Mouse (Mus musculus): ENCODE results near the gene Rexo5. TPM values are rescaled to one million over a fixed set of nuclear protein-coding genes. Genes with fewer than 3 reads are reported as not detected.

Rexo5 gene
- 2.1 and 2.2 TPM in 2 replicates for polyA plus RNA-seq (2012; rRNA removed)

DNA sequence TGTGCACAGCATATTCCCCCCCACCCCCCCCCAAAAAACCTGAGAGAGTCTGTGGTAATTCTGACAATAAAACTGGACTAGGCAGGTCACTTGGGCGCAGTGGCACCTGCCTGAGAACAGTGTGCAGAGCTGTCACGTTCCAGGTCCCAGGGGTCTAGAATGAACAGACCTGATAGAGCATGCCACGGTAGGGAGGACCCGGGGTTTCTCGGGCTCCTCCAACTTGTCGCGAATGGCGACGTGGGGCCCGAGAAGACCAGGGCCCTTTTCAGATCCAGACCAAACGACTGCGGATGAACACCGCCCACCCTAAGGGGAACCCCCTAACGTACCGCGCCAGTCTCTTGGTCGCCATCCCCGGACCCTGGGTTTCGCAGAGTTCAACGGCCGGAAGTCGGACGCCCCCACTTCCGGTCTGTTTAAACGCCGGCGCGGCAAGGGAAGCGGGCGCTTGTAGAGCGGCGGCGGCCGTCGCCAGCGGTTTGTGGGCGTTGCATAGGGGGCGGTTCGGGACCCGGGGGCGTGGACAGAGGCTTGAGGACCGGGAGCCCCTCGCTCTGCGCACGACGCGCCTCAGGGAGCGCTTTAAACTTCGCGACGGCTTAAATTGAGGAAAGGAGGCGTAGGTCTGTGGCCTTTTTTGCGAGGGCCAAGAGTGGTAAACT is at the start of gene Rexo5, which contains the start of gene Eri2:
TSS of gene Rexo5 (plus strand) at position 421 of the 665 bp plus-strand sequence.
TSS of gene Eri2 (minus strand) at position 473 of the 665 bp plus-strand sequence.
- DNase-seq, result peak; percentile 86
- H3K27ac ChIP-seq (ENCODE audit: insufficient read depth, low read depth, low read length), result peak within 1 kb of the TSS; percentile 59; the same call in 1 of the 2 replicates
- WGBS, result under 1% methylated on average over 53 of the region's 53 CpGs

DNA sequence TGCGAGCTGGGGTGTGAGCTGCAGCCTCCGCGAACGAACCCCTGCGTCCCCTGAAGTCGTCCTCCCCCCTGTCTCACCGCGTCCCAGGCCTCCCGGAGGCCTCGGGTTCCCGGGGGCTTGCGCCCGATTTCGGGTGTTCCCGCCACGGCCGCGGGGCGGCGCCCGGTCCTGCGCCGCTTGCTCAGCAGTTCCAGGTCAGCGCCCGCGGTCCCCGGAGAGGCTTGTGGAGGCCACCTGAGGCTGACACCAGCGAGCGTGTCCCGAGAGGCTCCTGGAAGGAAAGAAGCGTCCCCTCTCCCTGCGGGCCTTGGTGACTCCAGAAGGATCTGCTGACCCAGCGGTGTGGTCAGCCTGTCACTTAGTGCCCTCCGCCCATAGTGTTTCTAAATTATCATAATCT is 49.5 kb upstream of the Rexo5 start:
- no peak overlapping the region for H3K4me3 ChIP-seq (ENCODE audit: insufficient read depth, low read depth, low read length)
- no peaks in the 10 kb centered on the region for H3K36me3 ChIP-seq (ENCODE audit: control insufficient read depth, insufficient read depth, low read length)
- no peak overlapping the region for H3K27ac ChIP-seq (ENCODE audit: insufficient read depth, low read depth, low read length)
- no peaks in the 10 kb centered on the region for H3K4me1 ChIP-seq (ENCODE audit: control insufficient read depth, insufficient read depth, low read length)
- TF ChIP-seq POLR2A (IDR thresholded peaks at IDR 0.05; ENCODE audit: low read depth, low read length) (no peak), CTCF (conservative IDR thresholded peaks at IDR 0.05; ENCODE audit: insufficient read depth, insufficient read length, low read depth, low read length) (peak; percentile 37; the same call in 1 of the 2 replicates)
- peak; percentile 46 for DNase-seq
- 10% methylated on average over 34 of the region's 34 CpGs for WGBS
- no peaks in the 10 kb centered on the region for H3K27me3 ChIP-seq (replicated peaks; ENCODE audit: control insufficient read depth, insufficient read depth, low read length)

More for the DNA sequence above, at the start of gene Rexo5, which contains the start of gene Eri2:
- TF ChIP-seq CTCF (conservative IDR thresholded peaks at IDR 0.05; ENCODE audit: insufficient read depth, insufficient read length, low read depth, low read length) (no peak), POLR2A (IDR thresholded peaks at IDR 0.05; ENCODE audit: low read depth, low read length) (no peak)
- no peaks in the 10 kb centered on the region; the same call in 1 of the 2 replicates for H3K36me3 ChIP-seq (ENCODE audit: control insufficient read depth, insufficient read depth, low read length)
- no peaks in the 10 kb centered on the region for H3K4me1 ChIP-seq (ENCODE audit: control insufficient read depth, insufficient read depth, low read length)
- H3K4me3 ChIP-seq (ENCODE audit: insufficient read depth, low read depth, low read length), result peak within 1 kb of the TSS; percentile 84
- H3K27me3 ChIP-seq (replicated peaks; ENCODE audit: control insufficient read depth, insufficient read depth, low read length), result no peaks in the 10 kb centered on the region

- H3K27ac ChIP-seq (ENCODE audit: insufficient read depth, low read depth, low read length), result peak overlapping the region; percentile 39; the same call in 1 of the 2 replicates
- no peaks in the 10 kb centered on the region for H3K36me3 ChIP-seq (ENCODE audit: control insufficient read depth, insufficient read depth, low read length)
- TF ChIP-seq POLR2A (IDR thresholded peaks at IDR 0.05; ENCODE audit: low read depth, low read length) (no peak), CTCF (conservative IDR thresholded peaks at IDR 0.05; ENCODE audit: insufficient read depth, insufficient read length, low read depth, low read length) (no peak)
- H3K4me1 ChIP-seq (ENCODE audit: control insufficient read depth, insufficient read depth, low read length), result peaks cover 4% of the 10 kb centered on the region; the same call in 1 of the 2 replicates
- WGBS, result 33% methylated on average over 1 of the region's 1 CpGs
- H3K27me3 ChIP-seq (replicated peaks; ENCODE audit: control insufficient read depth, insufficient read depth, low read length), result no peaks in the 10 kb centered on the region
- peak; percentile 93 for DNase-seq
- no peak overlapping the region for H3K4me3 ChIP-seq (ENCODE audit: insufficient read depth, low read depth, low read length)
Measured at GRCm38 (mm10) chr7:119745869-119746268, 47.9 kb upstream of the Rexo5 start.

DNA sequence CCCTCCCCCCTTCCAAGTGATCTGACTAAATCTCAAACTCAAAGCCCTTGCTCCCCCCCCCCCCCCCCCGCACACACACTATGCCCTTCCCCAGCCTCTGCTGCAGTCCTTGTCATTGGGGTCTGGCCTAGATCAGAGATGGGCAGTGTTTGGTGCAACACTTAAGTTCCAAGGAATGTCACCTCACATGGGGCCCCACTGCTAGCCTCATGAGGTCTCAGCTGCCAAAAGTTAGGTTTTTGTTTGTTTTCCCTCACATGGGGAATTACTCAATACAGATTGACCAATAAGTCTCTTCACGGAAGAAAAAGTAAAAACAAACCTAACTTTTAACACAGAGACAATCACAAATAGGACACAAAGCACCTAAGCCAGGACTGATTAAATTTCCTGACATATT is 45.0 kb upstream of the Rexo5 start:
- no peak for TF ChIP-seq CTCF (conservative IDR thresholded peaks at IDR 0.05; ENCODE audit: insufficient read depth, insufficient read length, low read depth, low read length)
- no peak for TF ChIP-seq POLR2A (IDR thresholded peaks at IDR 0.05; ENCODE audit: low read depth, low read length)
- Histone ChIP-seq H3K4me3 (ENCODE audit: insufficient read depth, low read depth, low read length) (no peak overlapping the region), H3K27me3 (replicated peaks; ENCODE audit: control insufficient read depth, insufficient read depth, low read length) (no peaks in the 10 kb centered on the region), H3K36me3 (ENCODE audit: control insufficient read depth, insufficient read depth, low read length) (no peaks in the 10 kb centered on the region), H3K27ac (ENCODE audit: insufficient read depth, low read depth, low read length) (no peak overlapping the region), H3K4me1 (ENCODE audit: control insufficient read depth, insufficient read depth, low read length) (peaks cover 4% of the 10 kb centered on the region; the same call in 1 of the 2 replicates)
- WGBS, result 74% methylated on average over 2 of the region's 2 CpGs
- no peak for DNase-seq

DNA sequence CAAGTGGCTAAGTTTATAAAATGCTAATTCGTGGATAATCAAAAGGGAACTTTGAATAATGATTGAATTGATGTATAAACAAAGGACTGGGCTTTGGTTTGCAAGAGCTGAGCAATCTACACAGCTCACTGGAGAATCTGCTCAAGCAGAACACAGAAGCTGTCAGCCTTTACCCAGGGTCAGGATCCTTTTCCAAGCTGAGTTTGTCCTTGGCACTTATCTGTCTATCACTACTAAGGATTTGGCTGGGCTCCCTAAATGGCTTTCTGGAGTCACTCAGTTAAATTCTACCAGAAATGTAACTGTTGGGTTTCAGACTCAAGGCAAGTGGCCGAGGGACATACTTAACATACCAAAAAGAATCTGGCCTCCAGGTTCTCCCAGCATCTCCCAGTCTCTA is 43.9 kb upstream of the Rexo5 start:
- DNase-seq, result peak; percentile 91

GRCm38 (mm10) chr7:119753696-119754095 is 40.1 kb upstream of the Rexo5 start:
- H3K27me3 ChIP-seq (replicated peaks; ENCODE audit: control insufficient read depth, insufficient read depth, low read length), result no peaks in the 10 kb centered on the region
- DNase-seq, result no peak
- WGBS, result 87% methylated on average over 1 of the region's 1 CpGs
- no peak overlapping the region for H3K27ac ChIP-seq (ENCODE audit: insufficient read depth, low read depth, low read length)
- TF ChIP-seq CTCF (conservative IDR thresholded peaks at IDR 0.05; ENCODE audit: insufficient read depth, insufficient read length, low read depth, low read length) (no peak), POLR2A (IDR thresholded peaks at IDR 0.05; ENCODE audit: low read depth, low read length) (no peak)
- no peak overlapping the region for H3K4me3 ChIP-seq (ENCODE audit: insufficient read depth, low read depth, low read length)
- peaks cover 4% of the 10 kb centered on the region; the same call in 1 of the 2 replicates for H3K4me1 ChIP-seq (ENCODE audit: control insufficient read depth, insufficient read depth, low read length)
- no peaks in the 10 kb centered on the region for H3K36me3 ChIP-seq (ENCODE audit: control insufficient read depth, insufficient read depth, low read length)

More for the DNA sequence above, 43.9 kb upstream of the Rexo5 start:
- H3K36me3 ChIP-seq (ENCODE audit: control insufficient read depth, insufficient read depth, low read length), result no peaks in the 10 kb centered on the region
- H3K4me3 ChIP-seq (ENCODE audit: insufficient read depth, low read depth, low read length), result no peak overlapping the region
- peaks cover 4% of the 10 kb centered on the region; the same call in 1 of the 2 replicates for H3K4me1 ChIP-seq (ENCODE audit: control insufficient read depth, insufficient read depth, low read length)
- 23% methylated on average over 2 of the region's 2 CpGs for WGBS
- TF ChIP-seq POLR2A (IDR thresholded peaks at IDR 0.05; ENCODE audit: low read depth, low read length) (no peak), CTCF (conservative IDR thresholded peaks at IDR 0.05; ENCODE audit: insufficient read depth, insufficient read length, low read depth, low read length) (no peak)
- peak overlapping the region; percentile 78 for H3K27ac ChIP-seq (ENCODE audit: insufficient read depth, low read depth, low read length)
- H3K27me3 ChIP-seq (replicated peaks; ENCODE audit: control insufficient read depth, insufficient read depth, low read length), result no peaks in the 10 kb centered on the region

DNA sequence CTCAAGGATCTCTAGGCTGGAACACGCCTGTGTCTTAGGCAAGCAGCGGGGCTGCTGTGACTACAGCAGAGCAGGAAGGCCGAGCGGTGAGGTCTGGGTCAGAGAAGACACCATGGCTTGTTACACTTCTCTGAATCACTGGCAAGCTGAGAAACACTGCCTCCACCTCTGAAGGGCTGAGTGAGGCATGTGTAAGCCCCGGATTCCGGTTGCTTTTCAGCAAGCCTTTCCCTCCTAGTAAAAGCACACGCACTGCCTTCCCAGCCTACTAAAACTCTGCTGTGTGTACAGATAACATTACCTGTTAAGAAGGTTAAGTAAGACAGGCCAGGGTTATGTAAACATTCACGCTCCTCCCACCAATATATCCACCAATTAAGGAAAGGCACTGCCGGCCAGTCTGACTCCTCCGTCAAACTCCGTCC is 33.3 kb upstream of the Rexo5 start, which contains the start of gene Acsm3:
TSS of gene Acsm3 (plus strand) at position 397 of the 425 bp plus-strand sequence.
- DNase-seq, result peak; percentile 77
- TF ChIP-seq POLR2A (IDR thresholded peaks at IDR 0.05; ENCODE audit: low read depth, low read length), result no peak
- Histone ChIP-seq H3K27ac (ENCODE audit: insufficient read depth, low read depth, low read length) (peak within 1 kb of the TSS; percentile 93), H3K27me3 (replicated peaks; ENCODE audit: control insufficient read depth, insufficient read depth, low read length) (no peaks in the 10 kb centered on the region), H3K36me3 (ENCODE audit: control insufficient read depth, insufficient read depth, low read length) (no peaks in the 10 kb centered on the region), H3K4me3 (ENCODE audit: insufficient read depth, low read depth, low read length) (peak within 1 kb of the TSS; percentile 61), H3K4me1 (ENCODE audit: control insufficient read depth, insufficient read depth, low read length) (no peaks in the 10 kb centered on the region)
- 27% methylated on average over 11 of the region's 11 CpGs for WGBS

All from kidney, adult 2 months (tissue).